Comparison of ENCODE assay signal across 20 mouse cellular contexts in genomic region chr7:29295861-29296647, GRCm38 (mm10). TPM values are rescaled to one million over a fixed set of nuclear protein-coding genes. Genes with fewer than 3 reads are reported as not detected.
DNase-seq lines count a peak whose midpoint lies in the region; ATAC-seq and TF ChIP-seq lines count a peak whose summit lies in the region.
"Had no signal": no experiment of that assay in that cellular context is flagged by ENCODE, and none has a peak within 500 bp of the region (broad histone marks: within the 10 kb centered on the region; RNA-seq: fewer than 3 reads in every experiment).

No protein-coding gene starts in this region.

- no peak overlapping the region for H3K9ac ChIP-seq in forebrain, embryonic 12.5 days
- no peak overlapping the region for H3K9ac ChIP-seq in lung, embryonic 14.5 days
- H3K9ac ChIP-seq in stomach, postnatal 0 days (ENCODE audit: low read length), result no peak overlapping the region
- H3K9ac ChIP-seq: heart, embryonic 15.5 days; hindbrain, embryonic 12.5 days; intestine, embryonic 15.5 days; liver, embryonic 14.5 days; midbrain, embryonic 15.5 days had no signal

- ATAC-seq in forebrain, embryonic 12.5 days (ENCODE audit: low FRiP score), result no peak
- ATAC-seq in lung, embryonic 14.5 days (ENCODE audit: insufficient read depth), result no peak
- ATAC-seq in stomach, postnatal 0 days (ENCODE audit: low FRiP score, low TSS enrichment), result no peak
- ATAC-seq: forebrain, embryonic 16.5 days; midbrain, embryonic 15.5 days had no signal

- 87% methylated on average over 24 of the region's 24 CpGs for WGBS in forebrain, embryonic 10.5 days
- WGBS in forebrain, embryonic 12.5 days, result 87% methylated on average over 24 of the region's 24 CpGs
- whole genome bisulfite sequencing in lung, embryonic 14.5 days, result 65% methylated on average over 24 of the region's 24 CpGs
- WGBS in stomach, postnatal 0 days, result 67% methylated on average over 24 of the region's 24 CpGs

- no peak overlapping the region for H3K4me3 ChIP-seq in forebrain, embryonic 10.5 days
- H3K4me3 ChIP-seq in forebrain, embryonic 12.5 days (replicated peaks), result no peak overlapping the region
- no peak overlapping the region for H3K4me3 ChIP-seq in lung, embryonic 14.5 days (ENCODE audit: low read depth, low read length)
- peak overlapping the region; percentile 29 for H3K4me3 ChIP-seq in testis, adult 2 months (ENCODE audit: control insufficient read depth, low read depth, low read length)
- H3K4me3 ChIP-seq in stomach, postnatal 0 days (ENCODE audit: low read depth, low read length), result no peak overlapping the region
- H3K4me3 ChIP-seq: heart, embryonic 10.5 days; heart, embryonic 15.5 days; hindbrain, embryonic 12.5 days; intestine, embryonic 15.5 days; midbrain, embryonic 15.5 days had no signal

- no peak for TF ChIP-seq EP300 in stomach, postnatal 0 days (optimal IDR thresholded peaks at IDR 0.05)

- H3K9me3 ChIP-seq in forebrain, embryonic 10.5 days, result no peaks in the 10 kb centered on the region
- H3K9me3 ChIP-seq in forebrain, embryonic 12.5 days, result no peaks in the 10 kb centered on the region
- H3K9me3 ChIP-seq in lung, embryonic 14.5 days (ENCODE audit: low read depth, low read length), result no peaks in the 10 kb centered on the region
- H3K9me3 ChIP-seq in stomach, postnatal 0 days (ENCODE audit: control insufficient read depth, low read length), result no peaks in the 10 kb centered on the region
- H3K9me3 ChIP-seq: G1E; heart, embryonic 10.5 days; heart, embryonic 15.5 days; hindbrain, embryonic 12.5 days; intestine, embryonic 15.5 days; midbrain, embryonic 15.5 days had no signal

- 0 out of 2 replicates have a peak overlapping the region, but pooled peaks have one; percentile 15 for H3K27ac ChIP-seq in forebrain, embryonic 10.5 days
- H3K27ac ChIP-seq in forebrain, embryonic 12.5 days, result no peak overlapping the region
- H3K27ac ChIP-seq in lung, embryonic 14.5 days (ENCODE audit: low read depth), result no peak overlapping the region
- H3K27ac ChIP-seq in testis, adult 2 months (ENCODE audit: control insufficient read depth, insufficient read depth, low read depth, low read length), result no peak overlapping the region
- H3K27ac ChIP-seq in stomach, postnatal 0 days (replicated peaks), result no peak overlapping the region
- H3K27ac ChIP-seq: heart, embryonic 10.5 days; heart, embryonic 15.5 days; hindbrain, embryonic 12.5 days; hindbrain, postnatal 0 days; intestine, embryonic 15.5 days; liver, embryonic 14.5 days; midbrain, embryonic 15.5 days had no signal

- TF ChIP-seq POLR2A in testis, adult 2 months (IDR thresholded peaks at IDR 0.05; ENCODE audit: control insufficient read depth, low read depth, low read length), result no peak

- no peak for TF ChIP-seq CTCF in lung, embryonic 14.5 days (IDR thresholded peaks at IDR 0.05; ENCODE audit: low read depth)
- no peak for TF ChIP-seq CTCF in testis, adult 2 months (IDR thresholded peaks at IDR 0.05; ENCODE audit: control insufficient read depth, insufficient read depth, insufficient replicate concordance, low read depth, low read length)
- TF ChIP-seq CTCF in stomach, postnatal 0 days (IDR thresholded peaks at IDR 0.05; ENCODE audit: low read depth), result 0 out of 2 replicates have a peak, but pooled peaks have one; percentile 1

- no peak for DNase-seq in forebrain, embryonic 10.5 days (ENCODE audit: extremely low spot score, low spot score)
- DNase-seq in lung, embryonic 14.5 days, result peak; percentile 36
- no peak for DNase-seq in lung, postnatal 4 days
- DNase-seq in testis, postnatal 10 days (ENCODE audit: low spot score), result no peak
- no peak for DNase-seq in stomach, postnatal 0 days (ENCODE audit: low spot score)
- DNase-seq in kidney, postnatal 14 days, result no peak
- DNase-seq: adrenal gland, adult 8-10 months; liver had no signal

- H3K4me2 ChIP-seq in forebrain, embryonic 12.5 days, result no peak overlapping the region
- H3K4me2 ChIP-seq in lung, embryonic 14.5 days, result no peak overlapping the region
- no peak overlapping the region for H3K4me2 ChIP-seq in stomach, postnatal 0 days (replicated peaks; ENCODE audit: low read depth)
- H3K4me2 ChIP-seq: heart, embryonic 15.5 days; hindbrain, embryonic 12.5 days; midbrain, embryonic 15.5 days had no signal

- peaks cover 25% of the 10 kb centered on the region for H3K27me3 ChIP-seq in forebrain, embryonic 10.5 days (ENCODE audit: poor library complexity, severe bottlenecking)
- peaks cover 4% of the 10 kb centered on the region; the same call in 1 of the 2 replicates for H3K27me3 ChIP-seq in forebrain, embryonic 12.5 days
- no peaks in the 10 kb centered on the region for H3K27me3 ChIP-seq in lung, embryonic 14.5 days (ENCODE audit: insufficient read depth, low read length)
- H3K27me3 ChIP-seq in testis, adult 2 months (ENCODE audit: control insufficient read depth, insufficient read depth, low read length), result no peaks in the 10 kb centered on the region
- H3K27me3 ChIP-seq in stomach, postnatal 0 days (ENCODE audit: control insufficient read depth, insufficient read depth, low read length), result no peaks in the 10 kb centered on the region
- H3K27me3 ChIP-seq: hindbrain, embryonic 12.5 days; intestine, embryonic 15.5 days; midbrain, embryonic 15.5 days had no signal

- H3K36me3 ChIP-seq in forebrain, embryonic 10.5 days (replicated peaks), result no peaks in the 10 kb centered on the region
- H3K36me3 ChIP-seq in forebrain, embryonic 12.5 days (replicated peaks), result no peaks in the 10 kb centered on the region
- peaks cover 13% of the 10 kb centered on the region; the same call in 1 of the 2 replicates for H3K36me3 ChIP-seq in lung, embryonic 14.5 days (ENCODE audit: insufficient read depth)
- no peaks in the 10 kb centered on the region for H3K36me3 ChIP-seq in testis, adult 2 months (ENCODE audit: control insufficient read depth, insufficient read depth, low read length)
- no peaks in the 10 kb centered on the region for H3K36me3 ChIP-seq in stomach, postnatal 0 days (ENCODE audit: control insufficient read depth, insufficient read depth, low read length)
- H3K36me3 ChIP-seq: heart, embryonic 10.5 days; heart, embryonic 15.5 days; hindbrain, embryonic 12.5 days; intestine, embryonic 15.5 days; midbrain, embryonic 15.5 days had no signal

- peaks cover 34% of the 10 kb centered on the region for H3K4me1 ChIP-seq in forebrain, embryonic 10.5 days
- peaks cover 35% of the 10 kb centered on the region for H3K4me1 ChIP-seq in forebrain, embryonic 12.5 days
- H3K4me1 ChIP-seq in lung, embryonic 14.5 days (ENCODE audit: insufficient read depth), result peaks cover 17% of the 10 kb centered on the region
- peaks cover 9% of the 10 kb centered on the region for H3K4me1 ChIP-seq in testis, adult 2 months (ENCODE audit: control insufficient read depth, insufficient read depth, low read length)
- H3K4me1 ChIP-seq in stomach, postnatal 0 days (replicated peaks; ENCODE audit: control insufficient read depth, insufficient read depth), result peaks cover 5% of the 10 kb centered on the region; the same call in 1 of the 2 replicates

RNA-seq across cellular contexts. Expression of gene Ppp1r14a, which starts 6.9 kb away (rescaled TPM):
- polyA plus RNA-seq in forebrain, embryonic 10.5 days (2016; fragmentation: Nextera tagmentation; extraction: Ambion mirVana), result 7.4 and 8.7 TPM in 2 replicates
- 14.8 and 16.5 TPM in 2 replicates for polyA plus RNA-seq in forebrain, embryonic 12.5 days (2016; fragmentation: Nextera tagmentation; extraction: Ambion mirVana)
- 114 and 127 TPM in 2 replicates for polyA plus RNA-seq in lung, embryonic 14.5 days (2014; fragmentation: Nextera tagmentation; extraction: Ambion mirVana)
- 11.3 and 11.9 TPM in 2 replicates for polyA plus RNA-seq in testis, adult 2 months (2012; rRNA removed)
- polyA plus RNA-seq in stomach, postnatal 0 days (2015; fragmentation: Nextera tagmentation; extraction: Ambion mirVana), result 53.3 and 64.8 TPM in 2 replicates
- polyA plus RNA-seq: CD4-positive, CD25-positive, alpha-beta regulatory T cell, adult 4 months had no signal

RNA-seq across cellular contexts. Expression of gene Dpf1, which starts 7.7 kb away (rescaled TPM):
- polyA plus RNA-seq in forebrain, embryonic 10.5 days (2016; fragmentation: Nextera tagmentation; extraction: Ambion mirVana), result 39.1 and 42.7 TPM in 2 replicates
- polyA plus RNA-seq in forebrain, embryonic 12.5 days (2016; fragmentation: Nextera tagmentation; extraction: Ambion mirVana), result 118 and 147 TPM in 2 replicates
- polyA plus RNA-seq in lung, embryonic 14.5 days (2014; fragmentation: Nextera tagmentation; extraction: Ambion mirVana), result 13.5 and 14.7 TPM in 2 replicates
- 8.0 and 8.6 TPM in 2 replicates for polyA plus RNA-seq in testis, adult 2 months (2012; rRNA removed)
- 1.9 TPM in 2 replicates for polyA plus RNA-seq in stomach, postnatal 0 days (2015; fragmentation: Nextera tagmentation; extraction: Ambion mirVana)
- polyA plus RNA-seq: CD4-positive, CD25-positive, alpha-beta regulatory T cell, adult 4 months had no signal

RNA-seq across cellular contexts. Expression of gene Spint2, which starts 14.3 kb away (rescaled TPM):
- polyA plus RNA-seq in forebrain, embryonic 10.5 days (2016; fragmentation: Nextera tagmentation; extraction: Ambion mirVana), result 44.2 and 50.8 TPM in 2 replicates
- polyA plus RNA-seq in forebrain, embryonic 12.5 days (2016; fragmentation: Nextera tagmentation; extraction: Ambion mirVana), result 42.2 and 45.0 TPM in 2 replicates
- polyA plus RNA-seq in lung, embryonic 14.5 days (2014; fragmentation: Nextera tagmentation; extraction: Ambion mirVana), result 243 and 265 TPM in 2 replicates
- polyA plus RNA-seq in testis, adult 2 months (2012; rRNA removed), result 146 and 160 TPM in 2 replicates
- polyA plus RNA-seq in stomach, postnatal 0 days (2015; fragmentation: Nextera tagmentation; extraction: Ambion mirVana), result 638 and 692 TPM in 2 replicates

RNA-seq across cellular contexts. Expression of gene 2200002D01Rik, which starts 47.8 kb away (rescaled TPM):
- 2.9 and 4.1 TPM in 2 replicates for polyA plus RNA-seq in forebrain, embryonic 10.5 days (2016; fragmentation: Nextera tagmentation; extraction: Ambion mirVana)
- polyA plus RNA-seq in forebrain, embryonic 12.5 days (2016; fragmentation: Nextera tagmentation; extraction: Ambion mirVana), result 0.76 and 1.4 TPM in 2 replicates
- 4.6 and 4.7 TPM in 2 replicates for polyA plus RNA-seq in lung, embryonic 14.5 days (2014; fragmentation: Nextera tagmentation; extraction: Ambion mirVana)
- polyA plus RNA-seq in testis, adult 2 months (2012; rRNA removed), result 0.15 and 0.29 TPM in 2 replicates
- 192 and 201 TPM in 2 replicates for polyA plus RNA-seq in stomach, postnatal 0 days (2015; fragmentation: Nextera tagmentation; extraction: Ambion mirVana)
- polyA plus RNA-seq: G1E had no signal

RNA-seq across cellular contexts. Expression of gene Yif1b, which starts 57.9 kb away (rescaled TPM):
- 103 and 108 TPM in 2 replicates for polyA plus RNA-seq in forebrain, embryonic 10.5 days (2016; fragmentation: Nextera tagmentation; extraction: Ambion mirVana)
- polyA plus RNA-seq in forebrain, embryonic 12.5 days (2016; fragmentation: Nextera tagmentation; extraction: Ambion mirVana), result 70.3 and 73.8 TPM in 2 replicates
- 121 and 123 TPM in 2 replicates for polyA plus RNA-seq in lung, embryonic 14.5 days (2014; fragmentation: Nextera tagmentation; extraction: Ambion mirVana)
- 321 and 371 TPM in 2 replicates for polyA plus RNA-seq in testis, adult 2 months (2012; rRNA removed)
- 62.8 and 74.1 TPM in 2 replicates for polyA plus RNA-seq in stomach, postnatal 0 days (2015; fragmentation: Nextera tagmentation; extraction: Ambion mirVana)
